Mouse (Mus musculus): ENCODE measurements around the gene Myl6b.

GRCm38 (mm10) chr10:128493695-128494666, 4.5 kb downstream of the Myl6b start, which contains the start of gene Myl6:
- TF ChIP-seq CTCF (conservative IDR thresholded peaks at IDR 0.05; ENCODE audit: low read length) (peak; percentile 67), POU5F1 (IDR thresholded peaks at IDR 0.05; ENCODE audit: borderline replicate concordance, low read length) (no peak)
